Mouse (Mus musculus) lung, postnatal 0 days (tissue): ENCODE measurements around the gene Mfrp.

ENCODE experiments used
- CTCF ChIP-seq: IDR thresholded peaks from 2 replicates; pipeline ENCODE4 v1.5.1; 2016; ENCODE audit warnings: antibody characterized with exemption, mild to moderate bottlenecking
- EP300 ChIP-seq: IDR thresholded peaks from 2 replicates; pipeline ENCODE4 v1.6.1; 2016; ENCODE audit warnings: antibody characterized with exemption, mild to moderate bottlenecking, control low read depth

DNA sequence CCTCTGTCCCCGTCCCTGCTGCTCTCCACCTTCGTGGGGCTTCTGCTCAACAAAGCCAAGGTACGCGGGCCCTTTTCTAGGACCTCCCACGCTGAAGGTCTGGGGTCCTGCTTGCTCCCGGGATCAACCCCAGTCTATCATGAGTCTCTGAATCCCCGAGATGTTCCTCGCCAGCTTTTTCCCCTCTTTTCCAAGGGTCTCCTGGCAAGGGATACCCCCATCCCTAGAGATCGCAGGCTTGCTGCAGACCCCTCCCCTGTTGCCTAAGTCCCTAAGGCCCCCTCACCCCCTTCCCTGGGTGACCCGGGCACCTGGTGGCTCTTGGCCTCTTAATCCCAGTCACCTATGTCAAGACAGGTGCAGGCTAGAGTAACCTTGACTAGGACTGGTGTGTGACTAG, 16.3 kb upstream of the Mfrp start:
- no peak for TF ChIP-seq CTCF
- TF ChIP-seq EP300, result no peak
